Mouse (Mus musculus) embryonic facial prominence, embryonic 11.5 days (tissue): Measurements from ENCODE around the gene Cluh. TPM values are rescaled to one million over a fixed set of nuclear protein-coding genes. Genes with fewer than 3 reads are reported as not detected.

Experiments used
- ATAC-seq: fragments of 200-750 bp; cut with Nextera tagmentation; replicated peaks from 2 replicates; pipeline ENCODE4 v1.8.0; 2017; ENCODE audit warnings: low read depth; ENCODE audit not compliant: insufficient number of reproducible peaks, low FRiP score, low TSS enrichment
- DNase-seq: peaks from one replicate; pipeline ENCODE4 v3.0.0-alpha.2; 2015; ENCODE audit warnings: low spot score
- H3K27ac ChIP-seq: fragments of 300-500 bp; sonication (generic); replicated peaks from 2 replicates; pipeline ENCODE4 v1.5.1; 2014; ENCODE audit warnings: mild to moderate bottlenecking, low read depth, low read length, control low read depth
- H3K27me3 ChIP-seq: fragments of 300-500 bp; sonication (generic); 2 replicates; pipeline ENCODE4 v1.6.1; 2014; ENCODE audit warnings: mild to moderate bottlenecking, low read length, moderate library complexity, mixed read lengths; ENCODE audit not compliant: control insufficient read depth, insufficient read depth
- H3K36me3 ChIP-seq: fragments of 300-500 bp; sonication (generic); replicated peaks from 2 replicates; pipeline ENCODE4 v1.6.1; 2014; ENCODE audit warnings: low read depth, mild to moderate bottlenecking, low read length, moderate library complexity, mixed read lengths; ENCODE audit not compliant: control insufficient read depth, insufficient read depth
- H3K4me1 ChIP-seq: fragments of 300-500 bp; sonication (generic); 2 replicates; pipeline ENCODE4 v1.6.1; 2014; ENCODE audit warnings: low read length, mixed read lengths; ENCODE audit not compliant: control insufficient read depth, insufficient read depth
- H3K4me2 ChIP-seq: fragments of 300-500 bp; sonication (generic); 2 replicates; pipeline ENCODE4 v1.6.1; 2014; ENCODE audit warnings: low read depth, mild to moderate bottlenecking, control low read depth, low read length, moderate library complexity
- H3K4me3 ChIP-seq: fragments of 300-500 bp; sonication (generic); 2 replicates; pipeline ENCODE4 v1.5.1; 2014; ENCODE audit warnings: low read depth, low read length, control low read depth
- H3K9ac ChIP-seq: fragments of 300-500 bp; sonication (generic); replicated peaks from 2 replicates; pipeline ENCODE4 v1.6.1; 2014; ENCODE audit warnings: mild to moderate bottlenecking, control low read depth, low read length
- H3K9me3 ChIP-seq: fragments of 300-500 bp; sonication (generic); replicated peaks from 2 replicates; pipeline ENCODE4 v1.6.1; 2016; ENCODE audit warnings: mild to moderate bottlenecking, low read length, inconsistent platforms, mixed read lengths; ENCODE audit not compliant: control insufficient read depth
- WGBS: fragments of 180-500 bp; shearing (Covaris S2); extraction: QIAGEN DNeasy Blood & Tissue Kit; methylation state at CpG from one replicate; pipeline ENCODE4 v1.1.7; 2014; 5-methylcytosine and 5-hydroxymethylcytosine counted together
- polyA plus RNA-seq: library from polyadenylated mRNA; unstranded; fragments of >200 nt; fragmentation: Nextera tagmentation; extraction: Ambion mirVana; gene quantifications from 2 replicates; pipeline ENCODE4 v1.2.1, GENCODE M21; 2014

Gene Cluh
- polyA plus RNA-seq: 10.8 and 11.2 TPM in 2 replicates

- DNase-seq: peak; percentile 95
- WGBS: under 1% methylated on average over 48 of the region's 58 CpGs
These were observed at the start of gene Cluh for GRCm38 (mm10) chr11:74649095-74649646. Cluh (plus strand) TSS chr11:74649495.

GRCm38 (mm10) chr11:74602286-74602685 is 47.0 kb upstream of the Cluh start:
- ATAC-seq (no peak), DNase-seq (no peak)
- Histone ChIP-seq H3K27me3 (no peaks in the 10 kb centered on the region), H3K27ac (no peak overlapping the region), H3K4me1 (no peaks in the 10 kb centered on the region), H3K9me3 (no peaks in the 10 kb centered on the region), H3K9ac (no peak overlapping the region), H3K4me3 (no peak overlapping the region), H3K4me2 (no peak overlapping the region), H3K36me3 (no peaks in the 10 kb centered on the region)
- WGBS: 77% methylated on average over 1 of the region's 1 CpGs

More at GRCm38 (mm10) chr11:74649095-74649646, at the start of gene Cluh:
- H3K27ac ChIP-seq: peak within 1 kb of the TSS; percentile 47; the same call in 1 of the 2 replicates
- no peaks in the 10 kb centered on the region for H3K36me3 ChIP-seq
- H3K4me1 ChIP-seq: peaks cover 5% of the 10 kb centered on the region; the same call in 1 of the 2 replicates
- peak; percentile 92 for ATAC-seq
- peak within 1 kb of the TSS; percentile 98 for H3K4me3 ChIP-seq
- H3K27me3 ChIP-seq: no peaks in the 10 kb centered on the region
- H3K9ac ChIP-seq: peak within 1 kb of the TSS; percentile 82
- H3K9me3 ChIP-seq: no peaks in the 10 kb centered on the region
- H3K4me2 ChIP-seq: peak within 1 kb of the TSS; percentile 92

- Histone ChIP-seq H3K4me3 (no peak overlapping the region), H3K4me2 (no peak overlapping the region), H3K36me3 (no peaks in the 10 kb centered on the region), H3K27ac (no peak overlapping the region), H3K4me1 (peaks cover 4% of the 10 kb centered on the region), H3K27me3 (peaks cover 25% of the 10 kb centered on the region), H3K9ac (no peak overlapping the region), H3K9me3 (no peaks in the 10 kb centered on the region)
- ATAC-seq (no peak), DNase-seq (no peak)
- WGBS: 15% methylated on average over 5 of the region's 5 CpGs
These were observed 39.2 kb upstream of the Cluh start for GRCm38 (mm10) chr11:74610068-74610467.

- Histone ChIP-seq H3K4me3 (peak within 1 kb of the TSS; percentile 28), H3K9me3 (no peaks in the 10 kb centered on the region), H3K36me3 (no peaks in the 10 kb centered on the region), H3K27me3 (peaks cover 25% of the 10 kb centered on the region), H3K4me1 (peaks cover 4% of the 10 kb centered on the region), H3K4me2 (peak within 1 kb of the TSS; percentile 56), H3K9ac (peak within 1 kb of the TSS; percentile 23; the same call in 1 of the 2 replicates), H3K27ac (no peak within 1 kb of the TSS)
- ATAC-seq (no peak), DNase-seq (peak; percentile 19)
- 2% methylated on average over 50 of the region's 50 CpGs for WGBS
These were observed 38.6 kb upstream of the Cluh start, which contains the start of gene Rap1gap2 for GRCm38 (mm10) chr11:74610545-74611176. Rap1gap2 (minus strand) TSS chr11:74610915.

GRCm38 (mm10) chr11:74611437-74611836 is 37.9 kb upstream of the Cluh start:
- Histone ChIP-seq H3K9me3 (no peaks in the 10 kb centered on the region), H3K27ac (no peak overlapping the region), H3K36me3 (no peaks in the 10 kb centered on the region), H3K4me2 (no peak overlapping the region), H3K9ac (no peak overlapping the region), H3K27me3 (peaks cover 25% of the 10 kb centered on the region), H3K4me1 (peaks cover 4% of the 10 kb centered on the region), H3K4me3 (no peak overlapping the region)
- WGBS: 19% methylated on average over 7 of the region's 7 CpGs
- no peak for DNase-seq
- no peak for ATAC-seq

GRCm38 (mm10) chr11:74613428-74613827 is 35.9 kb upstream of the Cluh start:
- H3K27me3 ChIP-seq: peaks cover 25% of the 10 kb centered on the region
- ATAC-seq: no peak

GRCm38 (mm10) chr11:74615571-74615970 is 33.7 kb upstream of the Cluh start:
- Histone ChIP-seq H3K4me3 (no peak overlapping the region), H3K27ac (no peak overlapping the region), H3K4me2 (no peak overlapping the region), H3K9me3 (no peaks in the 10 kb centered on the region), H3K36me3 (no peaks in the 10 kb centered on the region), H3K9ac (no peak overlapping the region), H3K27me3 (peaks cover 29% of the 10 kb centered on the region), H3K4me1 (peaks cover 1% of the 10 kb centered on the region)
- no peak for ATAC-seq
- WGBS: 56% methylated on average over 5 of the region's 5 CpGs
- DNase-seq: no peak

More at GRCm38 (mm10) chr11:74613428-74613827, 35.9 kb upstream of the Cluh start:
- no peak for DNase-seq
- Histone ChIP-seq H3K36me3 (no peaks in the 10 kb centered on the region), H3K4me2 (no peak overlapping the region), H3K4me1 (peaks cover 4% of the 10 kb centered on the region), H3K9me3 (no peaks in the 10 kb centered on the region), H3K4me3 (no peak overlapping the region), H3K27ac (no peak overlapping the region), H3K9ac (no peak overlapping the region)
- 51% methylated on average over 4 of the region's 4 CpGs for WGBS
